Mouse (Mus musculus): ENCODE measurements around the gene Sec31a. TPM values are rescaled to one million over a fixed set of nuclear protein-coding genes. Genes with fewer than 3 reads are reported as not detected.
A peak's percentile ranks its signal among the peaks of the same experiment; 100 is the strongest.

The Sec31a gene
- polyA plus RNA-seq (2016; fragmentation: Nextera tagmentation; extraction: Ambion mirVana) = 117 and 125 TPM in 2 replicates

DNA sequence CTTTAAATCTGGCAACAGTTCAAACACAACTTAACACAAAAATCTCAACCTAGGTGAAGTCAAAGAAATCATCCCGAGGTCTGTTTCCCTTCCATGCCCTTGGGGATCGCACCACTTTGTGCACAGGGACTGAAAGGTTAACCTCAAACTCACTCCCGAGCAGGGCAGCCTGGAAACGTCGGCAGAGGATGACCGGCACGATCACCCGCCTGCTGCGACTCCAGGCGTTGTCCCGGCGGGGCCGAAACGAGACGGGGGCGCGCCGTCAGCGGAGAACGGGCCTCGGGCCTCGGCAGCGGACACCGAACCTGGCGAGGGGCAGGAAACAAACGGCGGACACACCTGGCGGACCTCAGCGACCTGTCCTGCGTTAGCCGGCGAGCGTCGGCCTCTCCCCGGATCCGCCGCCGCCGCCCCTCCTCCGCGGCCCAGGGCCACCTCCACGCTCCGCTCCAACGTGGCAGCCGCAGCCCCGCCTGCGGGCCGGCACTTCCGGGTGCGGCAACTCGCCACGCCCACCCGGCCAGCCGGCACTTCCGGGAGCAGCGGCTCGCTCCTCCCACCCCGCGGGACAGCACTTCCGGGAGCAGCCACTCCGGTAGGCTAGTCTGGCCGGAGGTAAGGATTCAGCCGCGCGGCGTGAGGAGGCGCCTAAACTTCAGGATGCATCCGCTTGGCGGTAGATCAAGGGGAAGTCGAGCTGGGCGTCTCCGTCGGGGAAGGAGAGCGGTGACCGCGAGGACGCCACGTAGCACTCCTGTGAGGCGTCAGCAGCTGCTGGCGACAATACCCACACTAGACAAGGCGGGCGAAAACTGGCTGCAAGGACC, at the start of gene Sec31a:
TSS of gene Sec31a (minus strand) at position 474 of the 830 bp plus-strand sequence.
- peaks cover 16% of the 10 kb centered on the region for H3K4me1 ChIP-seq
- peak within 1 kb of the TSS; percentile 90 for H3K27ac ChIP-seq (replicated peaks)
- peaks cover 33% of the 10 kb centered on the region for H3K36me3 ChIP-seq (replicated peaks)
- no peaks in the 10 kb centered on the region for H3K9me3 ChIP-seq
- DNase-seq (ENCODE audit: low spot score) = peak; percentile 98
- peak within 1 kb of the TSS; percentile 90 for H3K4me3 ChIP-seq
- no peaks in the 10 kb centered on the region for H3K27me3 ChIP-seq (replicated peaks; ENCODE audit: low read depth, poor library complexity, severe bottlenecking)
- WGBS = under 1% methylated on average over 82 of the region's 82 CpGs

DNA sequence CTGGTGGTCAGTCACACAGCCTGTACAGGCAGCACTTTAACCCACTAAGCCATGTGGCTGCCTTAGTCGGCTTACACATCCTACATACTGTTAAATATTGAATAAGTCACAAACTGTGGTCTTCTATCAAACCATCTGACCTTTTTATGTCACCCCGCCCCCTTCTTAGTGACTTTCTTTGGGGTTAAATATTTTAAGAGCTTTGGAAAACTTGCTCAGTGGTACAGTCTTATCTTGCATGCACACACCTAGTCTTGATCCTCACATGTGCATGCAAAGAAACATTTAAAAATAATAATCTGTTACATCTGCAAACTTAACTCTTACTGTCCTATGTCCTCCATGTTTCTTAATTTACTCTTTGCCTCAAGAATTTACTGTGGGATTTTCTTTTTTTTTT, 46.3 kb upstream of the Sec31a start:
- H3K36me3 ChIP-seq (replicated peaks) = peaks cover 80% of the 10 kb centered on the region

DNA sequence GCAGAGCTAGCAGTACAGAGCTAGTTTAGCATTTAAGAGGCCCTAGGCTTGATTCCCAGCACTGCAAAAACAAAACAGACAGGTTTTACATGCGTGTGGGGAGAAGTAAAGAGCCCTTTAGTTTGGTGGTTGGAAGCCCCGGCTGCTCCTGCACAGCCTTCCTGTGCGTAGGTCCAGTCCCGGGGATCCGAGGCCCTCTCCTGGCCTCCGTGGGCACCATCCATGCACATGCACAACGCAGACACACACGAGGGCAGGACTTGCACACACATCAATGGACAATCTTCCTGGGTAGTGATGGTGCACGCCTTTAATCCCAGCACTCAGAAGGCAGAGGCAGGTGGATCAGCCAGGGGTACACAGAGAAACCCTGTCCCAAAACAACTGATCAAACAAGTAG, 45.5 kb upstream of the Sec31a start:
- H3K36me3 ChIP-seq (replicated peaks) = peaks cover 81% of the 10 kb centered on the region
- DNase-seq (ENCODE audit: low spot score) = no peak

More for the DNA sequence above, 46.3 kb upstream of the Sec31a start:
- no peak overlapping the region for H3K27ac ChIP-seq (replicated peaks)
- no peak for DNase-seq (ENCODE audit: low spot score)
- 93% methylated on average over 2 of the region's 2 CpGs for WGBS
- no peaks in the 10 kb centered on the region for H3K4me1 ChIP-seq
- no peaks in the 10 kb centered on the region for H3K9me3 ChIP-seq
- no peaks in the 10 kb centered on the region for H3K27me3 ChIP-seq (replicated peaks; ENCODE audit: low read depth, poor library complexity, severe bottlenecking)
- H3K4me3 ChIP-seq = no peak overlapping the region

DNA sequence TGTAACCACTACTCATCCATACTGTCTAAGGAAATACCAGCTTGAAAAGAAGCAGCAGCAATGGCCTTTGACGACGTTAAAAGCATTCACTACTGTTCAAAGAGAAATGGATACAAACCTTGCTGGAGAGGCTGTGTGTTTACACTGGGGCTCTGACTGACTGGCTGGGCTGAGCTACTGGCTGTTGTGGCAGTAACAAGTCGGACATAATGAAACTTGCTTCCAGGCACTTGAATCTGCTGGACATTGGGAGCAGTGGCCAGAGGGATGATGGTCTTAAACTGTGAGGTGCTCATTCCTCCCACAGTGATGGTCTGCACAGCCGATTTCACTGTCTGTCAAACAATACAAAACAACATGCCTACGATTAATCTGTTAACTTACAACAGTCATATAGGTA, 43.4 kb upstream of the Sec31a start:
- no peak overlapping the region for H3K4me3 ChIP-seq
- H3K27me3 ChIP-seq (replicated peaks; ENCODE audit: low read depth, poor library complexity, severe bottlenecking) = no peaks in the 10 kb centered on the region
- H3K27ac ChIP-seq (replicated peaks) = no peak overlapping the region
- H3K36me3 ChIP-seq (replicated peaks) = peaks cover 80% of the 10 kb centered on the region
- no peak for DNase-seq (ENCODE audit: low spot score)
- H3K4me1 ChIP-seq = no peaks in the 10 kb centered on the region
- H3K9me3 ChIP-seq = no peaks in the 10 kb centered on the region
- 92% methylated on average over 5 of the region's 5 CpGs for WGBS

More for the DNA sequence above, 45.5 kb upstream of the Sec31a start:
- Histone ChIP-seq H3K4me1 (no peaks in the 10 kb centered on the region), H3K27ac (replicated peaks) (no peak overlapping the region), H3K27me3 (replicated peaks; ENCODE audit: low read depth, poor library complexity, severe bottlenecking) (no peaks in the 10 kb centered on the region), H3K4me3 (no peak overlapping the region), H3K9me3 (no peaks in the 10 kb centered on the region)
- 93% methylated on average over 9 of the region's 9 CpGs for WGBS

DNA sequence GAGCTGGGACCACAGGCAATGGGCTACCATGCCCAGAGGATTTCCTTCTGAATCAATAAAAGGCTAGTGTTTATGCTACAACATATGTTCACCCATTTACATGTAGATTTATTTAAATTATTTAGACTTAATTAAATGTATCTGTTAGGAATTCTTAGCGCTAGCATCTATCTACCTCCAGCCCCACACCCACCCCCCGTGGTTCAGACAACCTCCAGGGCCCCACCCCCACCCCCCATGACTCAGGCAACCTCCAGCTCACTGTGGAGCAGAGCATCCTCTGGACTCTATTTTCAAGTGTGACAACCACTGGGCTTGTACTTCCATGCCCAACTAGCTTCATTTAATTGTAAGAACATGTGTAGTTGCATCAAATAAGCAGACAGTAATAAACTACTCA, 35.8 kb upstream of the Sec31a start:
- Histone ChIP-seq H3K27me3 (replicated peaks; ENCODE audit: low read depth, poor library complexity, severe bottlenecking) (no peaks in the 10 kb centered on the region), H3K36me3 (replicated peaks) (peaks cover 97% of the 10 kb centered on the region), H3K4me1 (no peaks in the 10 kb centered on the region), H3K27ac (replicated peaks) (no peak overlapping the region), H3K4me3 (no peak overlapping the region), H3K9me3 (no peaks in the 10 kb centered on the region)
- WGBS = 91% methylated on average over 2 of the region's 2 CpGs
- no peak for DNase-seq (ENCODE audit: low spot score)

DNA sequence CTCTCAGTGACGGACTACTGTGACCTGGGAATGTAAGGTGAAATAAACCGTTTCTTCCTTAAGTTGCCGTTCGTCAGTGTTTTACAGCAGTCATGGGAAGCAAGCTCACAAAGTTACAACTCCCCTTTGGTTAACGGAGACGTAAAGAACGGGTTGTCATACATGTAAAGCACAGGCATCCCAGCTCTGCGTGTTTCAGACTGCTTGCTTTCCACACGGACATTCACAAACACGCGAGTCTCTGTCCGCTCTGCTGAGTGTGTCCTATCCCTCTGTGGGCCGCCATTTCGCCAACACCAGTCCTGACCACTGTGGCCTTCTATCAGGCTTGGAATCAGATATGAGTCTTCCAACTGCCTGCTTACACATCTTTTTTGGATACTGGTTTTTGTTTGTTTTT, 22.8 kb upstream of the Sec31a start:
- Histone ChIP-seq H3K27ac (replicated peaks) (no peak overlapping the region), H3K9me3 (no peaks in the 10 kb centered on the region), H3K27me3 (replicated peaks; ENCODE audit: low read depth, poor library complexity, severe bottlenecking) (no peaks in the 10 kb centered on the region), H3K4me3 (no peak overlapping the region), H3K36me3 (replicated peaks) (peaks cover 42% of the 10 kb centered on the region), H3K4me1 (no peaks in the 10 kb centered on the region)
- 95% methylated on average over 14 of the region's 14 CpGs for WGBS
- no peak for DNase-seq (ENCODE audit: low spot score)

DNA sequence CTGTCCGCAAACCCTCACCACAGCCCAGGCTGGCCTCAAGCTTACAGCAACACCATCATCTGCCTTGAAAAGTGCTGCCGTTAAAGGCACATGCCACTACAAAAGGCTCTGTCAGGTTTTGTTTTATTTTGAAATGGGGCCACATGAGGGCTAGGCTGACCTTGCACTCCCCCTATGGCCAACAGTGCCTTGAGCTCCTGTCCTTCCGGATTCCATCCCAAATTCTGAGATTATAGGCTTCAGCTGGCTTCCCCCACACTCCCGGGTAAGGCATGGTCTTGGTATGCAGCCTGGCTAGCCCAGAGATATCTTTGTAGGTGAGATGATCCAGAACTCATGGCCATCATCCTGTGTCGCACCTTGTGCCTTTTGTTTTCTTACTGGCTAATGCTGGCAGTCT, 21.9 kb upstream of the Sec31a start:
- DNase-seq (ENCODE audit: low spot score) = no peak

DNA sequence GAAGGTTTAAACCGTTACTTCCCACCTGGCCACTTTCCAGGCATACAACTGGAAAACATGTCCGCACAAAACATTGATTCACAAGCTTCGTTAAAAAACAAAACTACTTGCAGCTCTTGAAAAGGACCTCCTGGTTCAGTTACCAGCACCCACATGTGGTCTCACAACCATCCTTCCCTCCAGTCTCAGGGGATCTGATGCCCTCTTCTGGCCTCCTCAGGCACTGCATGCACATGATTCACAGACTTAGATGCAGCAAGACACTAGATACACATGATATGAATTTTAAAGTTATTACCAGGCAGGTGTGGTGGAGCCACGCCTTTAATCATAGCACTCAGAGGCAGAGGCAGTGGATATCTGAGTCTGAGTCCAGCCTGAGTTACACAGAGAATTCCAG, 21.1 kb upstream of the Sec31a start:
- 96% methylated on average over 4 of the region's 4 CpGs for WGBS
- Histone ChIP-seq H3K27me3 (replicated peaks; ENCODE audit: low read depth, poor library complexity, severe bottlenecking) (no peaks in the 10 kb centered on the region), H3K27ac (replicated peaks) (no peak overlapping the region), H3K36me3 (replicated peaks) (peaks cover 37% of the 10 kb centered on the region), H3K9me3 (no peaks in the 10 kb centered on the region), H3K4me3 (no peak overlapping the region), H3K4me1 (no peaks in the 10 kb centered on the region)
- DNase-seq (ENCODE audit: low spot score) = no peak

More for the DNA sequence above, 21.9 kb upstream of the Sec31a start:
- Histone ChIP-seq H3K27me3 (replicated peaks; ENCODE audit: low read depth, poor library complexity, severe bottlenecking) (no peaks in the 10 kb centered on the region), H3K36me3 (replicated peaks) (peaks cover 37% of the 10 kb centered on the region), H3K27ac (replicated peaks) (no peak overlapping the region), H3K9me3 (no peaks in the 10 kb centered on the region), H3K4me1 (no peaks in the 10 kb centered on the region), H3K4me3 (no peak overlapping the region)
- WGBS = 92% methylated on average over 5 of the region's 5 CpGs

DNA sequence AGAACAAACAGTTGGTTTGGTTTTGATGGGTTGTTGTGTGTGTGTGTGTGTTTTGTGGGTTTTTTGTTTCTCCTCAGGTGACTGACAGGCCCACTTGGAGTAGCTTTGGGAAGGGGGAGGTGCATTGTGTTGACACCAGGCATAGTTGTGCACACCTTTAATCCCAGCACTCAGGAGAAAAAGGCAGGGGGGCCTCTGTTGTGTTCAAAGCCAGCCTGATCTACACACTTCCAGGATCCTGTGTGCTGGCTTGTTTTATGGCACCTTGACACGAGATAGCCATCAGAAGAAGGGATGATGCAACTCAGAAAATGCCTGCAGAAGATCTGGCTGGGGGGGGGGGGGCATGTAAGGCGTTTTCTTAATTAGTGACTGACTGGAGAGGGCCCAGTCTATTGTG, 14.9 kb upstream of the Sec31a start:
- peaks cover 25% of the 10 kb centered on the region for H3K36me3 ChIP-seq (replicated peaks)
- 70% methylated on average over 2 of the region's 2 CpGs for WGBS
- H3K27ac ChIP-seq (replicated peaks) = 0 out of 2 replicates have a peak overlapping the region, but pooled peaks have one; percentile 24
- peaks cover 32% of the 10 kb centered on the region for H3K4me1 ChIP-seq
- peak overlapping the region; percentile 88; the same call in 1 of the 2 replicates for H3K4me3 ChIP-seq
- DNase-seq (ENCODE audit: low spot score) = no peak
- H3K27me3 ChIP-seq (replicated peaks; ENCODE audit: low read depth, poor library complexity, severe bottlenecking) = no peaks in the 10 kb centered on the region
- no peaks in the 10 kb centered on the region for H3K9me3 ChIP-seq

DNA sequence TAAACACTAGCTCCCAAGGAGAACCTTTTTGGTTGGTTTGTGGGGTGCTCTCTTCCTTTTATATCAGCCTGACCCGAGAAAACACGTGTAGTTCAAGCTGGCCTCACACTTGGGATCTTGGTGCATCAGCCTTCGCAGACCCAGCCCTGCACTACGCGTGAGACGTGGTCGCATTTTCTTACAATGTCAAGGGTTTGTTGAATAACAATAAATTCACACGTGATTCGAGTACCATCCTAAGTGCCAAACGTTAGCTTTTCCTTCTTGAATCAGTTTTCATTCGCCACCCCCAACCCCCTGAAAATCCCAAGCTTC, 14.0 kb upstream of the Sec31a start:
- Histone ChIP-seq H3K36me3 (replicated peaks) (peaks cover 35% of the 10 kb centered on the region), H3K27me3 (replicated peaks; ENCODE audit: low read depth, poor library complexity, severe bottlenecking) (no peaks in the 10 kb centered on the region), H3K27ac (replicated peaks) (peak overlapping the region; percentile 98), H3K4me3 (peak overlapping the region; percentile 88), H3K9me3 (no peaks in the 10 kb centered on the region), H3K4me1 (peaks cover 42% of the 10 kb centered on the region)
- no peak for DNase-seq (ENCODE audit: low spot score)
- 4% methylated on average over 11 of the region's 11 CpGs for WGBS

DNA sequence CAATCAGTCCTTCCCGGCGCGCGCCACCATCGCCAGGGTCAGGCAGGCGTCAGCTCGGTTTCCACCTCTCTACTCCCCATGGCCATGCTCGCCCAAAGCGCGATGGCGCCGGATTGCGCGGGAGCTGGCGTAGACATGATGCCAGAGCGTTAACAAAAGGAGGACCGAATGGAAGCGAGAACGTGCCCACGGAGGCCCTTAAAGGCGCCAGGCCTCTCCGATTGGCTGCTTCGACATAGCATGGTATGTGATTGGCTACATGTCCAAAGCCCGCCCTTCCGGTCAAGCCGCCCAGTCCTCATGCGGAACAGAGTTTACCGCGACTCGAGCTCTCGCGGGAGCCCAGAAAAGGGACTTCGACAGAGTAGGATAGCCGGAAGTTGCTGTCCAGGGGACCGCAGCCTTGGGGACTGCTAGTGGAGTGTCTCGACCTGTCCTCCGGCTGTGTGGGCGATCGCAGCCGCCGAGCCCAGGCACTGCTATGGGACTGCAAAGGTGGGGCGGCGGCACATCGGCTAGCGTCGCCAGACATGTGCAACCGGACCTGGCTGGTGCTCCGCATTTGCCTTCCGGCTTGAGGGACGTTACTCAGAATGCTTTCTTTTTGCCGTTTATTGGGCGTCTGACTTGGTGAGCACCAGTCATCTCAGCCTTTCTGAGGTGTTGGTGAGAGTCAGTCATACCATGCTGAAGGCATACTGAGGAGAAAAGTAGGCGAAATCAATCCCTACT, 13.5 kb upstream of the Sec31a start:
- Histone ChIP-seq H3K36me3 (replicated peaks) (peaks cover 40% of the 10 kb centered on the region), H3K9me3 (no peaks in the 10 kb centered on the region), H3K27ac (replicated peaks) (peak overlapping the region; percentile 98), H3K4me3 (peak overlapping the region; percentile 88), H3K4me1 (peaks cover 47% of the 10 kb centered on the region), H3K27me3 (replicated peaks; ENCODE audit: low read depth, poor library complexity, severe bottlenecking) (no peaks in the 10 kb centered on the region)
- peak; percentile 97 for DNase-seq (ENCODE audit: low spot score)
- under 1% methylated on average over 53 of the region's 53 CpGs for WGBS

DNA sequence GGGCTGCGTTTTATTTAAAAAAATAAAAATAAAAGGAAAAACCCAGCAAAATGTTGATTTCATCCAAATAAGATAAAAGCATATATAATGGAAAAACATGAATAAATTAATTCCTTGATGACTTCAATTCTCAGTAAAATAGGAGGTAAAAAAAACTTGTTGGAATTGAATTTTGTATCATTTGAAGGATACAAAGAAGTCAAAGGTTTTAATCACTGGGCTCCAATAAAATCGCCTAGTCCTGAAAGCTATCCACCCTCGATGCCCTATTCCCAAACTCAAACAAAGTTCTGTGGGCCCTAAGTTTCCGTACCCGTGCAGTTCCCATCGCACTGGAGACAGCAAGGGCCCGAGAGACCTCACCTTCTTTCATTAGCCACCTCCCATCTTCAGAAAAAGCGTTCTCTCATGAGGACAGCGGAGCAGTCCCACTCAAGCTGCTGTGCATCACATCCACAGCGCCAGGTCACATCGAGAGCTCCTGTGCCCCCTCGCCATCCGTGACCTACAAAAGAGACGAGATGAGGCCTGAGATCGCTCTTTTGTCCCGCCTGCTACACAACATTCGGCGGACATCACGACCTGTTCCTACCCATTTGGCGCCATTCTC, 12.8 kb upstream of the Sec31a start:
- H3K36me3 ChIP-seq (replicated peaks) = peaks cover 46% of the 10 kb centered on the region
- H3K9me3 ChIP-seq = no peaks in the 10 kb centered on the region
- no peak for DNase-seq (ENCODE audit: low spot score)
- peaks cover 54% of the 10 kb centered on the region for H3K4me1 ChIP-seq
- no peaks in the 10 kb centered on the region for H3K27me3 ChIP-seq (replicated peaks; ENCODE audit: low read depth, poor library complexity, severe bottlenecking)
- peak overlapping the region; percentile 88 for H3K4me3 ChIP-seq
- peak overlapping the region; percentile 98 for H3K27ac ChIP-seq (replicated peaks)
- under 1% methylated on average over 20 of the region's 20 CpGs for WGBS

Measured in embryonic facial prominence, embryonic 10.5 days (tissue).